Mouse (Mus musculus) heart, embryonic 10.5 days (tissue): Measurements from ENCODE around the gene Prss36. TPM values are rescaled to one million over a fixed set of nuclear protein-coding genes. Genes with fewer than 3 reads are reported as not detected.
"Not testable (repeated sequence)": the region's sequence is repeated elsewhere in the genome, so short reads cannot be mapped to it uniquely, and the experiment has no call there.

ENCODE experiments used
- DNase-seq: peaks from one replicate; pipeline ENCODE4 v3.0.0-alpha.2; 2017; ENCODE audit warnings: low spot score
- H3K27ac ChIP-seq: fragments of 300-500 bp; sonication (generic); 2 replicates; pipeline ENCODE4 v1.5.1; 2016; ENCODE audit warnings: mild to moderate bottlenecking
- H3K27me3 ChIP-seq: fragments of 300-500 bp; sonication (generic); 2 replicates; pipeline ENCODE4 v1.6.1; 2016; ENCODE audit warnings: mild to moderate bottlenecking; ENCODE audit not compliant: poor library complexity, insufficient read depth, severe bottlenecking
- H3K36me3 ChIP-seq: fragments of 300-500 bp; sonication (generic); 2 replicates; pipeline ENCODE4 v1.6.1; 2016; ENCODE audit warnings: mild to moderate bottlenecking, moderate library complexity
- H3K4me1 ChIP-seq: fragments of 300-500 bp; sonication (generic); 2 replicates; pipeline ENCODE4 v1.6.1; 2016; ENCODE audit warnings: mild to moderate bottlenecking
- H3K4me3 ChIP-seq: fragments of 300-500 bp; sonication (generic); 2 replicates; pipeline ENCODE4 v1.5.1; 2016; ENCODE audit warnings: mild to moderate bottlenecking, moderate library complexity
- H3K9me3 ChIP-seq: fragments of 300-500 bp; sonication (generic); 2 replicates; pipeline ENCODE4 v1.6.1; 2016; ENCODE audit warnings: mild to moderate bottlenecking, moderate library complexity
- WGBS: fragments of 180-500 bp; shearing (Covaris S2); methylation state at CpG from one replicate; pipeline ENCODE4 v1.1.7; 2016; 5-methylcytosine and 5-hydroxymethylcytosine counted together
- polyA plus RNA-seq: library from polyadenylated mRNA; unstranded; fragments of >200 nt; fragmentation: Nextera tagmentation; extraction: Ambion mirVana; gene quantifications from 2 replicates; pipeline ENCODE4 v1.2.1, GENCODE M21; 2016

The Prss36 gene
- polyA plus RNA-seq, 1 experiment from 2014 or later: 13.0 TPM

- Histone ChIP-seq H3K9me3 (no peaks in the 10 kb centered on the region), H3K27ac (peak overlapping the region; percentile 100), H3K4me1 (peaks cover 13% of the 10 kb centered on the region; the same call in 1 of the 2 replicates), H3K36me3 (peaks cover 24% of the 10 kb centered on the region), H3K27me3 (no peaks in the 10 kb centered on the region), H3K4me3 (peak overlapping the region; percentile 99)
- 17% methylated on average over 10 of the region's 10 CpGs for whole genome bisulfite sequencing
- DNase-seq: no peak
Measured at GRCm38 (mm10) chr7:127966371-127966918, 19.9 kb upstream of the Prss36 start.

GRCm38 (mm10) chr7:127959364-127959763, 12.8 kb upstream of the Prss36 start:
- WGBS: 57% methylated on average over 5 of the region's 5 CpGs

GRCm38 (mm10) chr7:127952864-127953581, 6.5 kb upstream of the Prss36 start:
- H3K9me3 ChIP-seq: no peaks in the 10 kb centered on the region
- no peaks in the 10 kb centered on the region for H3K4me1 ChIP-seq
- no peak for DNase-seq
- H3K27me3 ChIP-seq: no peaks in the 10 kb centered on the region
- 32% methylated on average over 13 of the region's 13 CpGs for WGBS
- H3K27ac ChIP-seq: no peak overlapping the region
- H3K36me3 ChIP-seq: no peaks in the 10 kb centered on the region
- H3K4me3 ChIP-seq: no peak overlapping the region

More at GRCm38 (mm10) chr7:127959364-127959763, 12.8 kb upstream of the Prss36 start:
- no peaks in the 10 kb centered on the region for H3K27me3 ChIP-seq
- H3K4me3 ChIP-seq: no peak overlapping the region
- DNase-seq: no peak
- no peaks in the 10 kb centered on the region for H3K4me1 ChIP-seq
- H3K36me3 ChIP-seq: no peaks in the 10 kb centered on the region
- H3K27ac ChIP-seq: no peak overlapping the region
- no peaks in the 10 kb centered on the region for H3K9me3 ChIP-seq

GRCm38 (mm10) chr7:127944614-127945013, 1.9 kb downstream of the Prss36 start:
- Histone ChIP-seq H3K9me3 (no peaks in the 10 kb centered on the region), H3K27me3 (peaks cover 41% of the 10 kb centered on the region), H3K27ac (0 out of 2 replicates have a peak overlapping the region, but pooled peaks have one; percentile 23), H3K4me3 (peak overlapping the region; percentile 42), H3K36me3 (no peaks in the 10 kb centered on the region), H3K4me1 (peaks cover 8% of the 10 kb centered on the region; the same call in 1 of the 2 replicates)
- DNase-seq: peak; percentile 73
- 7% methylated on average over 23 of the region's 23 CpGs for WGBS

- not testable (repeated sequence) for H3K27ac ChIP-seq, DNase-seq, H3K9me3 ChIP-seq, H3K4me3 ChIP-seq, H3K36me3 ChIP-seq, H3K4me1 ChIP-seq
- WGBS: 57% methylated on average over 2 of the region's 2 CpGs
- peaks cover 41% of the 10 kb centered on the region for H3K27me3 ChIP-seq
Measured at GRCm38 (mm10) chr7:127942097-127942496, 4.4 kb downstream of the Prss36 start.

- Histone ChIP-seq H3K36me3 (0 out of 2 replicates have a peak, but pooled peaks cover 4% of the 10 kb centered on the region), H3K27me3 (peaks cover 6% of the 10 kb centered on the region; the same call in 1 of the 2 replicates), H3K4me1 (peaks cover 44% of the 10 kb centered on the region), H3K9me3 (no peaks in the 10 kb centered on the region), H3K27ac (0 out of 2 replicates have a peak overlapping the region, but pooled peaks have one; percentile 92), H3K4me3 (peak overlapping the region; percentile 88)
- DNase-seq: no peak
- WGBS: 56% methylated on average over 18 of the region's 18 CpGs
Measured at GRCm38 (mm10) chr7:127936216-127936884, 10.2 kb downstream of the Prss36 start.

GRCm38 (mm10) chr7:127935748-127936159, 10.8 kb downstream of the Prss36 start:
- Histone ChIP-seq H3K27me3 (peaks cover 6% of the 10 kb centered on the region; the same call in 1 of the 2 replicates), H3K4me1 (peaks cover 47% of the 10 kb centered on the region), H3K9me3 (no peaks in the 10 kb centered on the region), H3K36me3 (0 out of 2 replicates have a peak, but pooled peaks cover 4% of the 10 kb centered on the region), H3K27ac (peak overlapping the region; percentile 92), H3K4me3 (peak overlapping the region; percentile 88)
- DNase-seq: no peak
- under 1% methylated on average over 38 of the region's 38 CpGs for WGBS

- H3K27ac ChIP-seq: peak overlapping the region; percentile 92
Measured at GRCm38 (mm10) chr7:127935028-127935722, 11.3 kb downstream of the Prss36 start.

GRCm38 (mm10) chr7:127934075-127934474, 12.4 kb downstream of the Prss36 start:
- Histone ChIP-seq H3K9me3 (no peaks in the 10 kb centered on the region), H3K36me3 (0 out of 2 replicates have a peak, but pooled peaks cover 4% of the 10 kb centered on the region), H3K27ac (no peak overlapping the region), H3K4me3 (no peak overlapping the region), H3K4me1 (peaks cover 59% of the 10 kb centered on the region), H3K27me3 (peaks cover 23% of the 10 kb centered on the region)
- WGBS: 86% methylated on average over 5 of the region's 5 CpGs
- no peak for DNase-seq

More at GRCm38 (mm10) chr7:127935028-127935722, 11.3 kb downstream of the Prss36 start:
- H3K27me3 ChIP-seq: peaks cover 12% of the 10 kb centered on the region
- 0 out of 2 replicates have a peak, but pooled peaks cover 4% of the 10 kb centered on the region for H3K36me3 ChIP-seq
- WGBS: 7% methylated on average over 32 of the region's 32 CpGs
- peak; percentile 98 for DNase-seq
- peaks cover 48% of the 10 kb centered on the region for H3K4me1 ChIP-seq
- peak overlapping the region; percentile 88 for H3K4me3 ChIP-seq
- H3K9me3 ChIP-seq: no peaks in the 10 kb centered on the region

- Histone ChIP-seq H3K9me3 (no peaks in the 10 kb centered on the region), H3K4me3 (no peak overlapping the region), H3K36me3 (peaks cover 7% of the 10 kb centered on the region; the same call in 1 of the 2 replicates), H3K27me3 (peaks cover 36% of the 10 kb centered on the region), H3K27ac (0 out of 2 replicates have a peak overlapping the region, but pooled peaks have one; percentile 47), H3K4me1 (peaks cover 64% of the 10 kb centered on the region)
- WGBS: 23% methylated on average over 13 of the region's 13 CpGs
- no peak for DNase-seq
Measured at GRCm38 (mm10) chr7:127932273-127933031, 14.1 kb downstream of the Prss36 start.

- no peak for DNase-seq
Measured at GRCm38 (mm10) chr7:127931351-127932135, 15.0 kb downstream of the Prss36 start.

More at GRCm38 (mm10) chr7:127931351-127932135, 15.0 kb downstream of the Prss36 start:
- Histone ChIP-seq H3K4me3 (peak overlapping the region; percentile 22; the same call in 1 of the 2 replicates), H3K36me3 (peaks cover 13% of the 10 kb centered on the region; the same call in 1 of the 2 replicates), H3K27ac (peak overlapping the region; percentile 8; the same call in 1 of the 2 replicates), H3K9me3 (no peaks in the 10 kb centered on the region), H3K27me3 (peaks cover 34% of the 10 kb centered on the region), H3K4me1 (peaks cover 64% of the 10 kb centered on the region)
- WGBS: 38% methylated on average over 13 of the region's 13 CpGs
